9 mouse cellular contexts compared by ENCODE assay signal in genomic region chr8:57530666-57531349, GRCm38 (mm10). TPM values are rescaled to one million over a fixed set of nuclear protein-coding genes. Genes with fewer than 3 reads are reported as not detected.
DNase-seq lines count a peak whose midpoint lies in the region; ATAC-seq and TF ChIP-seq lines count a peak whose summit lies in the region.
"Had no signal": no experiment of that assay in that cellular context is flagged by ENCODE, and none has a peak within 500 bp of the region (broad histone marks: within the 10 kb centered on the region; RNA-seq: fewer than 3 reads in every experiment).

No protein-coding gene starts in this region.

- H3K9ac ChIP-seq in intestine, postnatal 0 days (ENCODE audit: low read depth, low read length), result no peak overlapping the region
- H3K9ac ChIP-seq in limb, embryonic 14.5 days (ENCODE audit: low read depth, low read length, severe bottlenecking), result no peak overlapping the region
- no peak overlapping the region for H3K9ac ChIP-seq in midbrain, embryonic 16.5 days (ENCODE audit: low read depth, low read length)
- H3K9ac ChIP-seq: embryonic facial prominence, embryonic 12.5 days had no signal

- H3K4me2 ChIP-seq in intestine, postnatal 0 days (replicated peaks; ENCODE audit: low read depth), result peak overlapping the region; percentile 35
- no peak overlapping the region for H3K4me2 ChIP-seq in limb, embryonic 14.5 days (replicated peaks; ENCODE audit: low read depth, low read length, severe bottlenecking)
- peak overlapping the region; percentile 7; the same call in 1 of the 2 replicates for H3K4me2 ChIP-seq in midbrain, embryonic 16.5 days (ENCODE audit: low read length)
- H3K4me2 ChIP-seq: embryonic facial prominence, embryonic 12.5 days had no signal

- H3K36me3 ChIP-seq in intestine, postnatal 0 days (ENCODE audit: control insufficient read depth, insufficient read depth), result peaks cover 28% of the 10 kb centered on the region
- H3K36me3 ChIP-seq in limb, embryonic 14.5 days (ENCODE audit: control insufficient read depth, insufficient read depth, low read length), result peaks cover 13% of the 10 kb centered on the region
- H3K36me3 ChIP-seq in midbrain, embryonic 16.5 days (ENCODE audit: control insufficient read depth, insufficient read depth, low read length), result no peaks in the 10 kb centered on the region
- peaks cover 3% of the 10 kb centered on the region for H3K36me3 ChIP-seq in spleen, adult 2 months (ENCODE audit: control insufficient read depth, insufficient read depth, low read length)

- H3K4me1 ChIP-seq in intestine, postnatal 0 days (replicated peaks; ENCODE audit: control insufficient read depth, insufficient read depth, low read length), result no peaks in the 10 kb centered on the region
- H3K4me1 ChIP-seq in limb, embryonic 14.5 days (ENCODE audit: control insufficient read depth, insufficient read depth, low read length), result 0 out of 2 replicates have a peak, but pooled peaks cover 4% of the 10 kb centered on the region
- no peaks in the 10 kb centered on the region for H3K4me1 ChIP-seq in midbrain, embryonic 16.5 days (ENCODE audit: control insufficient read depth, insufficient read depth, low read length)
- no peaks in the 10 kb centered on the region for H3K4me1 ChIP-seq in spleen, adult 2 months (ENCODE audit: control insufficient read depth, insufficient read depth, insufficient read length)
- H3K4me1 ChIP-seq: embryonic facial prominence, embryonic 12.5 days had no signal

- H3K9me3 ChIP-seq in intestine, postnatal 0 days (ENCODE audit: control insufficient read depth), result no peaks in the 10 kb centered on the region
- no peaks in the 10 kb centered on the region for H3K9me3 ChIP-seq in limb, embryonic 14.5 days (ENCODE audit: control insufficient read depth, low read length)
- no peaks in the 10 kb centered on the region for H3K9me3 ChIP-seq in midbrain, embryonic 16.5 days (replicated peaks; ENCODE audit: control insufficient read depth, low read length, poor library complexity, severe bottlenecking)
- H3K9me3 ChIP-seq: embryonic facial prominence, embryonic 12.5 days had no signal

- WGBS in intestine, postnatal 0 days, result 22% methylated on average over 15 of the region's 15 CpGs
- 33% methylated on average over 15 of the region's 15 CpGs for WGBS in limb, embryonic 14.5 days
- WGBS in midbrain, embryonic 16.5 days, result 29% methylated on average over 15 of the region's 15 CpGs
- WGBS in spleen, adult 2 months, result 27% methylated on average over 15 of the region's 15 CpGs

- peak; percentile 94 for TF ChIP-seq CTCF in intestine, postnatal 0 days (IDR thresholded peaks at IDR 0.05; ENCODE audit: low read depth)
- peak; percentile 75; the same call in 1 of the 2 replicates for TF ChIP-seq CTCF in spleen, adult 2 months (IDR thresholded peaks at IDR 0.05; ENCODE audit: extremely low read depth, insufficient read depth, insufficient read length, insufficient replicate concordance)

- H3K4me3 ChIP-seq in intestine, postnatal 0 days (ENCODE audit: low read depth, low read length), result no peak overlapping the region
- H3K4me3 ChIP-seq in limb, embryonic 14.5 days (replicated peaks; ENCODE audit: low read length), result no peak overlapping the region
- no peak overlapping the region for H3K4me3 ChIP-seq in midbrain, embryonic 16.5 days (ENCODE audit: low read depth, low read length)
- no peak overlapping the region for H3K4me3 ChIP-seq in spleen, adult 2 months (ENCODE audit: extremely low read depth, insufficient read depth, insufficient read length)
- H3K4me3 ChIP-seq: embryonic facial prominence, embryonic 12.5 days had no signal

- TF ChIP-seq POLR2A in limb, embryonic 14.5 days (IDR thresholded peaks at IDR 0.05; ENCODE audit: borderline replicate concordance, extremely low read depth, insufficient read depth, insufficient read length), result no peak
- TF ChIP-seq POLR2A in spleen, adult 2 months (IDR thresholded peaks at IDR 0.05; ENCODE audit: low read depth, low read length), result no peak

- H3K27me3 ChIP-seq in intestine, postnatal 0 days (replicated peaks; ENCODE audit: control insufficient read depth, insufficient read depth, low read length), result no peaks in the 10 kb centered on the region
- no peaks in the 10 kb centered on the region for H3K27me3 ChIP-seq in limb, embryonic 14.5 days (ENCODE audit: control insufficient read depth, insufficient read depth, low read length)
- no peaks in the 10 kb centered on the region for H3K27me3 ChIP-seq in midbrain, embryonic 16.5 days (ENCODE audit: control insufficient read depth, insufficient read depth, low read depth, low read length)
- no peaks in the 10 kb centered on the region for H3K27me3 ChIP-seq in spleen, adult 2 months (ENCODE audit: control insufficient read depth, insufficient read depth, low read length)
- H3K27me3 ChIP-seq: embryonic facial prominence, embryonic 12.5 days had no signal

- ATAC-seq in granulocyte monocyte progenitor cell, adult 5-6 weeks (replicated peaks; ENCODE audit: poor library complexity, severe bottlenecking), result peak; percentile 86
- ATAC-seq in intestine, postnatal 0 days, result peak; percentile 65
- peak; percentile 47; the same call in 1 of the 2 replicates for ATAC-seq in limb, embryonic 14.5 days (ENCODE audit: low FRiP score, low read depth)
- peak; percentile 66 for ATAC-seq in midbrain, embryonic 16.5 days

- peak; percentile 93 for DNase-seq in 416B (ENCODE audit: low read depth)
- peak; percentile 88 for DNase-seq in adrenal gland, postnatal 10 days
- peak; percentile 78 for DNase-seq in embryo, embryonic 11.5 days (ENCODE audit: low read depth, low spot score)
- peak; percentile 61 for DNase-seq in limb, embryonic 14.5 days (ENCODE audit: low spot score)
- DNase-seq in spleen, adult 2 months (ENCODE audit: low read depth in 1 of 2, low spot score in 2 of 2), result peak; percentile 69 to 74

- peak overlapping the region; percentile 1; the same call in 1 of the 2 replicates for H3K27ac ChIP-seq in intestine, postnatal 0 days (ENCODE audit: low read depth, low read length)
- H3K27ac ChIP-seq in limb, embryonic 14.5 days (replicated peaks; ENCODE audit: low read depth, low read length), result no peak overlapping the region
- H3K27ac ChIP-seq in midbrain, embryonic 16.5 days (ENCODE audit: low read length), result no peak overlapping the region
- no peak overlapping the region for H3K27ac ChIP-seq in spleen, adult 2 months (ENCODE audit: insufficient read depth, low read length)
- H3K27ac ChIP-seq: embryonic facial prominence, embryonic 12.5 days had no signal

RNA-seq across cellular contexts. Expression of gene Hmgb2, which starts 19.1 kb away (rescaled TPM):
- total RNA-seq in adrenal gland, postnatal 10 days (2021), result 10 to 100 TPM; 79.0 to 96.4 TPM
- total RNA-seq in granulocyte monocyte progenitor cell, adult 5-6 weeks (2014; fragmentation: Nextera tagmentation), result 351 and 354 TPM in 2 replicates
- 469 and 554 TPM in 2 replicates for total RNA-seq in granulocyte monocyte progenitor cell, adult 5-6 weeks (2017)
- 197 and 201 TPM in 2 replicates for polyA plus RNA-seq in intestine, postnatal 0 days (2015; fragmentation: Nextera tagmentation; extraction: Ambion mirVana)
- 86.9 and 199 TPM in 2 replicates for polyA plus RNA-seq in limb, embryonic 14.5 days (2012; rRNA removed)
- polyA plus RNA-seq in limb, embryonic 14.5 days (2014; fragmentation: Nextera tagmentation; extraction: Ambion mirVana), result 290 and 314 TPM in 2 replicates
- polyA plus RNA-seq in midbrain, embryonic 16.5 days (2015; fragmentation: Nextera tagmentation; extraction: Ambion mirVana), result 42.3 and 46.4 TPM in 2 replicates
- 14.5 and 14.8 TPM in 2 replicates for polyA plus RNA-seq in spleen, adult 2 months (2012; rRNA removed)

RNA-seq across cellular contexts. Expression of gene Sap30, which starts 43.1 kb away (rescaled TPM):
- 10 to 100 TPM in 1 of 2 experiments, 1 to 10 TPM in 1; 9.8 to 10.3 TPM for total RNA-seq in adrenal gland, postnatal 10 days (2021)
- total RNA-seq in granulocyte monocyte progenitor cell, adult 5-6 weeks (2014; fragmentation: Nextera tagmentation), result 21.9 and 24.6 TPM in 2 replicates
- 73.7 and 93.3 TPM in 2 replicates for total RNA-seq in granulocyte monocyte progenitor cell, adult 5-6 weeks (2017)
- 17.1 and 19.9 TPM in 2 replicates for polyA plus RNA-seq in intestine, postnatal 0 days (2015; fragmentation: Nextera tagmentation; extraction: Ambion mirVana)
- polyA plus RNA-seq in limb, embryonic 14.5 days (2012; rRNA removed), result 27.7 and 32.6 TPM in 2 replicates
- 35.8 and 40.1 TPM in 2 replicates for polyA plus RNA-seq in limb, embryonic 14.5 days (2014; fragmentation: Nextera tagmentation; extraction: Ambion mirVana)
- polyA plus RNA-seq in midbrain, embryonic 16.5 days (2015; fragmentation: Nextera tagmentation; extraction: Ambion mirVana), result 24.5 and 26.0 TPM in 2 replicates
- polyA plus RNA-seq in spleen, adult 2 months (2012; rRNA removed), result 7.0 and 15.4 TPM in 2 replicates
